Mouse (Mus musculus): Measurements from ENCODE around the gene Rbp4. TPM values are rescaled to one million over a fixed set of nuclear protein-coding genes. Genes with fewer than 3 reads are reported as not detected.

Rbp4 gene
- polyA plus RNA-seq (2017; shearing (Covaris generic)) = not detected

GRCm38 (mm10) chr19:38125219-38125610 is at the start of gene Rbp4:
Gene Rbp4 (minus strand): TSS chr19:38125281.

GRCm38 (mm10) chr19:38132481-38132880 is 7.4 kb upstream of the Rbp4 start, which contains the start of gene Pde6c:
Gene Pde6c (plus strand): TSS chr19:38132781.

GRCm38 (mm10) chr19:38096858-38097758 is 28.0 kb downstream of the Rbp4 start, which contains the start of gene Ffar4:
Gene Ffar4 (plus strand): TSS chr19:38097071.

Other genes with a start within 250 kb of the Rbp4 start
- gene Myof, start 81.7 kb downstream of the Rbp4 start, polyA plus RNA-seq (2017; shearing (Covaris generic)) = 0.14 TPM
- 2.7 TPM for gene Cep55, start 70.3 kb downstream of the Rbp4 start, polyA plus RNA-seq (2017; shearing (Covaris generic))
- not detected for gene Ffar4, start 28.2 kb downstream of the Rbp4 start, polyA plus RNA-seq (2017; shearing (Covaris generic))
- not detected for gene Pde6c, start 7.5 kb upstream of the Rbp4 start, polyA plus RNA-seq (2017; shearing (Covaris generic))
- gene Fra10ac1, start 98.9 kb upstream of the Rbp4 start, polyA plus RNA-seq (2017; shearing (Covaris generic)) = 17.1 TPM
- gene Lgi1, start 139.3 kb upstream of the Rbp4 start, polyA plus RNA-seq (2017; shearing (Covaris generic)) = not detected

All from CD4-positive, CD25-positive, alpha-beta regulatory T cell, adult 9 weeks (primary cell).